Mouse (Mus musculus) left cerebral cortex, adult 8-10 months (tissue): ENCODE data around the gene Kcnd2. TPM values are rescaled to one million over a fixed set of nuclear protein-coding genes. Genes with fewer than 3 reads are reported as not detected.
"Not testable (repeated sequence)": the region's sequence is repeated elsewhere in the genome, so short reads cannot be mapped to it uniquely, and the experiment has no call there.

Source experiments
- DNase-seq, 2 experiments: peaks; one replicate each; pipeline ENCODE4 v3.0.0; 2022; ENCODE audit warnings: low spot score in 2 of 2
- total RNA-seq, 4 experiments: library from RNA; stranded (reverse); gene quantifications; 2 replicates each; pipeline ENCODE4 v1.2.4; 2022

Gene Kcnd2
- total RNA-seq, result 10 to 100 TPM; 72.6 to 92.4 (median 81.1) TPM

- no peak for DNase-seq
Observed at GRCm38 (mm10) chr6:21215491-21216191, at the start of gene Kcnd2. Gene Kcnd2 (plus strand): TSS chr6:21215503.

GRCm38 (mm10) chr6:21166611-21167010 is 48.7 kb upstream of the Kcnd2 start:
- no peak for DNase-seq

GRCm38 (mm10) chr6:21195341-21195740 is 20.0 kb upstream of the Kcnd2 start:
- DNase-seq, result no peak

GRCm38 (mm10) chr6:21213865-21214672 is 1.2 kb upstream of the Kcnd2 start:
- peak in 1 of 2 experiments; percentile 65 for DNase-seq

GRCm38 (mm10) chr6:21214673-21215490 is 421 bp upstream of the Kcnd2 start:
- peak; percentile 68 to 79 for DNase-seq

- DNase-seq, result no peak
Observed at GRCm38 (mm10) chr6:21216206-21217020, 1.1 kb downstream of the Kcnd2 start.

- DNase-seq, result no peak
Observed at GRCm38 (mm10) chr6:21217156-21217555, 1.9 kb downstream of the Kcnd2 start.

GRCm38 (mm10) chr6:21226124-21226523 is 10.8 kb downstream of the Kcnd2 start:
- no peak for DNase-seq

GRCm38 (mm10) chr6:21259031-21259430 is 43.7 kb downstream of the Kcnd2 start:
- no peak for DNase-seq

- no peak for DNase-seq
Observed at GRCm38 (mm10) chr6:21267897-21268296, 52.6 kb downstream of the Kcnd2 start.

GRCm38 (mm10) chr6:21277343-21277933 is 62.1 kb downstream of the Kcnd2 start:
- DNase-seq, result no peak

- no peak for DNase-seq
Observed at GRCm38 (mm10) chr6:21304943-21305342, 89.6 kb downstream of the Kcnd2 start.

GRCm38 (mm10) chr6:21310159-21310558 is 94.9 kb downstream of the Kcnd2 start:
- DNase-seq, result no peak

GRCm38 (mm10) chr6:21321407-21321806 is 106.1 kb downstream of the Kcnd2 start:
- no peak for DNase-seq

GRCm38 (mm10) chr6:21322211-21322610 is 106.9 kb downstream of the Kcnd2 start:
- no peak for DNase-seq

- DNase-seq, result no peak
Observed at GRCm38 (mm10) chr6:21325251-21325650, 109.9 kb downstream of the Kcnd2 start.

GRCm38 (mm10) chr6:21327081-21327737 is 111.9 kb downstream of the Kcnd2 start:
- DNase-seq, result no peak

- not testable (repeated sequence) for DNase-seq
Observed at GRCm38 (mm10) chr6:21385298-21385697, 170.0 kb downstream of the Kcnd2 start.

- DNase-seq, result no peak
Observed at GRCm38 (mm10) chr6:21391776-21392175, 176.5 kb downstream of the Kcnd2 start.

GRCm38 (mm10) chr6:21413656-21414055 is 198.4 kb downstream of the Kcnd2 start:
- DNase-seq, result no peak
